Mouse (Mus musculus): Measurements from ENCODE around the gene Ten1. TPM values are rescaled to one million over a fixed set of nuclear protein-coding genes. Genes with fewer than 3 reads are reported as not detected.

Gene Ten1
- polyA plus RNA-seq, 1 experiment from 2014 or later: 83.0 TPM

Other genes with a start within 250 kb of the Ten1 start
- gene Itgb4, start 224.1 kb upstream of the Ten1 start, polyA plus RNA-seq (2015; fragmentation: Nextera tagmentation; extraction: Ambion mirVana): 1.9 and 2.7 TPM in 2 replicates
- 73.9 and 74.4 TPM in 2 replicates for gene Galk1, start 186.1 kb upstream of the Ten1 start, polyA plus RNA-seq (2015; fragmentation: Nextera tagmentation; extraction: Ambion mirVana)
- 2,165 and 2,421 TPM in 2 replicates for gene H3f3b, start 170.9 kb upstream of the Ten1 start, polyA plus RNA-seq (2015; fragmentation: Nextera tagmentation; extraction: Ambion mirVana)
- gene Unk, start 168.5 kb upstream of the Ten1 start, polyA plus RNA-seq (2015; fragmentation: Nextera tagmentation; extraction: Ambion mirVana): 32.4 and 33.1 TPM in 2 replicates
- 0.70 and 1.3 TPM in 2 replicates for gene Unc13d, start 120.9 kb upstream of the Ten1 start, polyA plus RNA-seq (2015; fragmentation: Nextera tagmentation; extraction: Ambion mirVana)
- gene Wbp2, start 111.9 kb upstream of the Ten1 start, polyA plus RNA-seq (2015; fragmentation: Nextera tagmentation; extraction: Ambion mirVana): 136 and 153 TPM in 2 replicates
- gene Trim47, start 71.6 kb upstream of the Ten1 start, polyA plus RNA-seq (2015; fragmentation: Nextera tagmentation; extraction: Ambion mirVana): 4.3 and 5.5 TPM in 2 replicates
- 2.7 and 3.7 TPM in 2 replicates for gene Trim65, start 67.7 kb upstream of the Ten1 start, polyA plus RNA-seq (2015; fragmentation: Nextera tagmentation; extraction: Ambion mirVana)
- 69.1 and 78.3 TPM in 2 replicates for gene Mrpl38, start 60.0 kb upstream of the Ten1 start, polyA plus RNA-seq (2015; fragmentation: Nextera tagmentation; extraction: Ambion mirVana)
- gene Fbf1, start 30.7 kb upstream of the Ten1 start, polyA plus RNA-seq (2015; fragmentation: Nextera tagmentation; extraction: Ambion mirVana): 52.5 and 58.5 TPM in 2 replicates
- gene Acox1, start 190 bp downstream of the Ten1 start, polyA plus RNA-seq (2015; fragmentation: Nextera tagmentation; extraction: Ambion mirVana): 53.5 and 55.9 TPM in 2 replicates
- gene Evpl, start 39.2 kb downstream of the Ten1 start, polyA plus RNA-seq (2015; fragmentation: Nextera tagmentation; extraction: Ambion mirVana): 0.59 and 0.73 TPM in 2 replicates
- gene Srp68, start 75.4 kb downstream of the Ten1 start, polyA plus RNA-seq (2015; fragmentation: Nextera tagmentation; extraction: Ambion mirVana): 64.0 and 64.4 TPM in 2 replicates
- 1.1 and 1.2 TPM in 2 replicates for gene Galr2, start 82.1 kb downstream of the Ten1 start, polyA plus RNA-seq (2015; fragmentation: Nextera tagmentation; extraction: Ambion mirVana)
- 81.5 and 88.7 TPM in 2 replicates for gene Exoc7, start 108.4 kb downstream of the Ten1 start, polyA plus RNA-seq (2015; fragmentation: Nextera tagmentation; extraction: Ambion mirVana)
- gene Foxj1, start 136.5 kb downstream of the Ten1 start, polyA plus RNA-seq (2015; fragmentation: Nextera tagmentation; extraction: Ambion mirVana): 7.8 and 8.1 TPM in 2 replicates
- 64.8 and 72.0 TPM in 2 replicates for gene Rnf157, start 214.2 kb downstream of the Ten1 start, polyA plus RNA-seq (2015; fragmentation: Nextera tagmentation; extraction: Ambion mirVana)
- 40.7 and 55.0 TPM in 2 replicates for gene Ubald2, start 235.2 kb downstream of the Ten1 start, polyA plus RNA-seq (2015; fragmentation: Nextera tagmentation; extraction: Ambion mirVana)